Mouse (Mus musculus) kidney, adult 18-20 months (tissue): Measurements from ENCODE around the gene Rnf220.
A peak's percentile ranks its signal among the peaks of the same experiment; 100 is the strongest.
"Not testable (repeated sequence)": the region's sequence is repeated elsewhere in the genome, so short reads cannot be mapped to it uniquely, and the experiment has no call there.

Source experiments
- DNase-seq: peaks from one replicate; pipeline ENCODE4 v3.0.0; 2021

Rnf220 gene

DNA sequence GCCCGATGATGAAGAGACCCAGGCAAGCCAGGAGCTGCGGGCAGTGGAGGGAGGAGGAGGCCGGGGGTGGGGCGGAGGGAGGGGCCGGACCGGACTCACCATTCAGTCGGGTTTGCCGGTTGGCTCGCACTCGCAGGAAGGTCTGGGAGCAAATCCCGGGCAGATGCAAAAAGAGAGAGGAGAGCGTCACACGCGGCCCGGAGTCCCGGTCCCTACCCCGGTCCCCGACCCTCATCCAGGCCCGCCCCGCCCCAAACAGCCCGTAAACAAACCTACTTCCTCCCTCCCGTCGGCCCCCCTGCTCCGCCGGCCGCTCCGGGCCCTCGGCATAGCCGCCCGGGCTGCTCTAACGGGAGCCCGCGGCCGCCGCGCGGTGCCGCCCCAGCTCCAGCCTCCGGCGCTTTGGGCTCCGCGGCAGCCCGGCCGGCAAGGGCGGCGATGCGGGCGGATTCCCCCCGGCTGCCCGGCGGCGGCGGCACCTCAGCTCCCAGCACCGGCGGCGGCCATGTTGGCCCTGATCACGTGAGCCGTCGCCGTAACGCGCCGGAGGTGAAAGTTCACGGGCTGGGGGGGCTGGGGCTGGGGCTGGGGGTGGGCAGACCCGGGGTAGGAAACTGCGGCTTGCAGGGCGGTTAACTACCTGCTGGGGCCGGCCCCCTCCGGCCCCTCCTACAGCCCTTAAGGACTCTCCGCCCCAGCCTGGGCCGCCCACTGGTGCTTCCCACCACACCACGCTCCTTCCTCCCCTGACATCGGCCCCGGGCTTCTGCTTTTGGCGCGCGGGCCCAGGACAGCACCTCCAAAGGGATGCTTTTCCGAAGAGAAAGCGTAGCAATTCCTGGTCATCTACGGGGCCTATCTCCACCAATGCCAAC is 207.7 kb downstream of the Rnf220 start:
- DNase-seq, result peak; percentile 87

DNA sequence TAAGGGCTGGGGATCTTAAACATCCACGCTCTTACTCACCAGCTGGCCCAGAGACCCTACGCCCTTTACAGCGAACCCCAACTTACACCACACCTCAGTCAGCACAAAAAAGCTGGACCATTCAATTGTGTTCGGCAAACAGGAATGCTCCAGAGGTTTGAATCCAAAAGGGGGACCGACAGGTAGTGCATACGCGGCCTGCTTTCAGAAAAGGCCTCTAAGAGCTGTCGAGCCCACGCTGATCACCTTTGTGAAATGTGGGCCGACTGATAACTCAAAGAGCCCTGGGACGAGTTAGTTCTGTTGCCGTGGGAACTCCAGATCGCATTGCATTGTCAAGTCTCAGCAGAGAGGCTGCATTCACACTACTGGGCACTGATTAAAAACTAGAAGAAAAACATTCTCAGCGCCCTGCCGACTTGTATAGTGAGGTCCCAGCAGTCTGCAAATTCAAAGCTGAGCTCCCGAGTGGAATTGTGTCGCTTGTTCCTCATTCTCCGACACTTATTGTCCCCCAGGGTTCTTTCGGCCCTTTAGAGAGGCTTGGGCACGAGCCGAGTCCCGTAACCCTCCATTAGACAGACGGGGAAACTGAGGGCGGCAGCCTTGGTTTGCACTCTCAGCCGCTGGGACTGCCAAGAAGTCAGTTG is 208.4 kb downstream of the Rnf220 start:
- no peak for DNase-seq

DNA sequence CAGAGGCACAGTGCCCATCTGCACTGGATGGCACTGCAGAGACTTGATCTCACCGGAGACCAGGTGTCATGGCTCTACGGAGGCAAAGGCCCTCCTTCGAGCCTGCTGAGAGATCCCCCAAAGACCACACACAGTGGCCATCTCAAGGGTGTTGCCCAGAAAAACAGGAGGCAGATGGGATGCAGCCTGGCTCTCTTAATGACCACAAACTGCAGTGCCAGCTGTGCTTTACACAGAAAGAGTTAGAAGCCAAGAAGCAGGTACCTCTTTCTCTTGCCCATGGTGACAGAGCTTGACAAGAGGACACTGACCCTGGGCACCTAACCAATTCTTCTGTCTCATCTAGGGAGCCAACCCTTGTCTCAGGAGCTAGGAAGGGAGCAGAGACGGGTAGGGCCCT is 212.5 kb downstream of the Rnf220 start:
- DNase-seq, result no peak

DNA sequence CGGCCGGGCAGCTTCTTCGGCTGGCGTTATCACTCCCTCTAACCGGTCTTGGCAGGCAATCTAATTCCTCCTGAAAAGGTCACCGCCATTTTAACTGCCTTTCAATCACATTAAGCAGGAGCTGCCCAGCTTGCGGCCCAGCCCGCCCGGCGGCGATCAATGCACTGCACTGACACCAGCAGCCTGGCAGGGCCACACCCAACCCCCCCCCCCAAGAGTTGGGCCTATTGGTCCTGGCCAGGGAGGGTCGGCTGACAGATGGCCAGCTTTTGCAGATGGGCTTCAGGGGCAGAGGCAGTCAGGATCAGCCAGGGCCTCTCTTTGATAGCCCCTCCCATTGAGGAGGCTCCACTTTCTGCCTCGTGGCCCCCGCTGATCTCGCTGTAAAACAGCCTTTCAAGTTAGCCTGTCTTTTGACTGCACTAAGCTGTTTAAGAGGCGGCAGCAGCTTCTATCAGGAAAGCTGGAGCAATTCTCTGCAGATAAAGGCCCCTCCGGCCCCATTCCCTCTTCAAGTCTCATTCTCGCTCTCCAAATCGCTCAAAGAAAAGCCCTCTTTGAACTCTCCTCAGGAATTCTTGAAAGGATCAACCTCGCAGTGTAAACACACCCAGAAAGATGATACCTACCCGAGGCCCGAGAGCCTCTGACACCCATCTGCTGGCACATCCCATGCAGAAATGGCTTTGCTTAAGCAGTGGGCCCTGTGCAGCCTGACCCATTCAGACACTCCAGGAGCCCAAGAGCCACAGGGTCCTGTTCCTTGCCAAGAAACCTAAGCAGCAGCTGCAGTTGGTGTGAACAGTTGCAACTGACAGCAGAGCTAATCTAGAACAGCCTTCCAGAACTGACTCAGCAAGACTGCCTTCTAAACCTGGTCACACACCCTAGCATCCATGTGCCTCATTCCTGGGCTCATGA is 213.3 kb downstream of the Rnf220 start:
- no peak for DNase-seq

DNA sequence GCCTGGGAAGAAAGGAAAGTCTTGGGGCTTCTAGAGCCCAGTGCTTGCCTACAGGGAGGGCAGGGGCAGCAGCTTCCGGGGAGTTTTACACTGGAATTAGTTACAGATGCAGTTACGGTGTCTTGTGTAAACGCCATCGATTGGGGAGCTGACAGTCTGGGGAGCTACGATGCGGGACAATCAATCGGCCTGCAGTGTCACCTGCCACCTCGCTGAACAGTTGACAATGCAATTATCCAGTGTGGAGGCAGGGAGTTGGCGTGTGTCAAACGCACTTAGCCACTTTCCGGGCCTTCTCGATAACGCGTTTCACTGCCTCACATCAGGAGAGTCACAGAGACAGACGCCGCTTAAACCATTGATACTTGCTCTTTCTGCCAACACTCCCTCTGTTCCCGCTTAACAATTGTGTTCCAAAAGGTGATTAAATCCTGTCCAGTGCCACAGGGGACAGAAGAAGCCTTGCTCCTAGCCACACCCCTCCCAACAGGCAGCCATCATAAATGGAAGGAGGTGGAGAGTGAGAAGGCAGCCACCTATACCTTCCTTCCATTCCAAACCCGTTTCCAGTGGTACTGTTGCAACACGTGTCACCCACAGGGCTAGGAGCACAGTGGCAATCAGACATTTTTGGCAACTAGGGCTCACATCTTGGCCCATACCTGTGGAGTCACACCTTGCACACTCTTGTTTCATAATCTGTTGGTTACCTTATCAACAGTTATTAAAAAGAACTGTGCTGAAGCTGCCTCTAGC is 215.6 kb downstream of the Rnf220 start:
- no peak for DNase-seq

DNA sequence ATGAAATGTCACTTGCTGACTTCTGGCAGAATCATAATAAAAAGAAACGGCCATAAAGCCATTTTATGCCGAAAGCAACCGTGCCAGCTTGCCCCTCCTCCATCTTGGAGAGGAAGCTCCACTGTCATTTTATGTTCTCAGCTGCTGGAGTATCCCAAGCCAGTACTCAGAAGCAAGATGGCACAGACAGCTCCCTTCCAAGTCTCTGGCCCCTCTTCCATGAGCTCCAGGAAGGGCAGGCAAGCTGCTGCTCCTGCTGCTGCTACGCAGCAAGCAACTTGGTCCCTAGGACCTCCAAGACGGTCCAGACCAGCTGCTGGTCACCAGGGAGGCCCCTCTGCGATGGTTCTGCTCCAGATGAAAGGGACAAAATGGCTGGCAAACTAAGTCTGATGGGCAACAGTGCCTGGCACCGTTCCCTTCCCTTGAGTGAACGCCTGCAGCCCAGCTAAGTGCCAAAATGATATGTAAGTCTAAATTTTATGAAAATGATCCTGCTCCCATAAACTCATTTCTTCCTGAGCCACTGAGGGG is 216.4 kb downstream of the Rnf220 start:
- no peak for DNase-seq

DNA sequence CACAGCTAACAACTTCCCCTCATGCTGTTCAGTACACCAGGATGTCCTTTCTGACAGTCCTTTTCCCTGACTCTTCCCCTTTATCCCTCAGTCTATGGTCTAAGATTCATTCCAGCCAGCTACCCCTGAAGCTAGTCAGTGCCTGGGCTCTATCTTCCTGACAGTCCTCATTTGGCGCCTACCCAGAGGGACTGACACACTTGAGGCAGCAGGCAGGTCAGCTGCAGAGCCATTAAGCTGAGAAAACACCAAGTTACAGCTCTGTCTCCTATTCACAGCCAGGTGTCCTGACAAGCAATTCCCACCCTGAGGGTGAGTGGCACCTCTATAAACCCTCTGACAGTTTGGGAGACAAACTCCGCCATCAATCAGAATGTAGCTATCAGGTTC is 217.6 kb downstream of the Rnf220 start:
- DNase-seq, result no peak

DNA sequence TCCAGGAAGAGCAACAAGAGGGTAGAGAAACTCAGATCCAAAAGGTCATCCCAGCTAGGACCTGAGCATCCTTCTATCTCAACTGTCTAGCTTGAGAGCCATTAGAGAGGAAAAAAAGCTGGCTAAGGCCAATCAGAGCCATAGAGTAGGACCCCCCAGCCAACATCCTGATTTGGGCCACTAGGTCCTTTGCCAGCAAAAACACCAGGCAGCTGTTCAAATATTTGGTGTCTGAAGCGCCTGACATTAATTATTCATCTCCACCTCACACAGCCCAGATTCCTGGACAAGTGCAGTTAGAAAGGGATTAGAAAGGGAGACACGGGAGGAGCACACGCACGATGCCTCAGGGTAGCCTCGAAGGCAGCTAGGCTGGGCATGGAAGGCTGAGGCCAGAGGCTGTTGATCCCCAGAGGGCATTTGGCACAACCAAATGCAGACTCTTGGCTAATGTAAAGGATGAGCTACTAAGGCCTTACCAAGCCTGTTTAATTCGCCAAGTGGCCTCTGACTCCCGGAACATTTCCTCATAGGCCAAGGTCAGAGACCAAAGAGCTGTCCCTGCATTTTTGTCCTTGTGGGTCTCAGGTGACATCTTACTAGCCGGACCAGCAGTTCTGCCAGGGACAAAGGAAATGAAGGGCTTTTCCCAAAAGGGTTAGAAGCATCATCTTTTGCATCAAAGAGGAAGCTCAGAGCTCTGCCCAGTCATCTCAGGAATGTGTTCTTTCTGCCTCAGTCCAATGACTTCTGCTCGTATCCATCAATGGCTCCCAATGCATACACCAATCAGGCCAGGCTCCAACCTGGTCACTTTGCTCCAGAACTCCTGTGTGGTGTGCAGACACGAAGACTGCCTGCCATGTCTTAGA is 218.2 kb downstream of the Rnf220 start:
- no peak for DNase-seq

DNA sequence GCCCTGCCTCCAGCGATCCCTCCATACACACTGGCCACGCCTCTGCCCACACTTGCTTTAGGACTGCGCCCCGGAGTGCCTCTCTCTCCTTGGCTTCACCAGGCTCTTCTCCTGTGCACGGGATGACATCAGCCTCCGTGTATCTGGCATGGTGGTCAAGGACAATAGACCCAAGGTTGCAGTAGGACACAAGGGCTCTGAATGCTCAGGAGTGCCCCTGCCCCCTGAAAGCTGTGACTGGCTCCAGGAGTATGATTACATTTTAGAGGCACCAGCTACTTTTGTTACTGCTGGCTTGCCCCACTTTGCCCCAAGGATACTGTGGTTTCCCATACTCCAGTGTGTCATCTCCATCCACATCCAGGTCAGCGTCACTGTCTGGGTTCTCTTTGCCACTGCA is 219.2 kb downstream of the Rnf220 start:
- DNase-seq, result no peak

DNA sequence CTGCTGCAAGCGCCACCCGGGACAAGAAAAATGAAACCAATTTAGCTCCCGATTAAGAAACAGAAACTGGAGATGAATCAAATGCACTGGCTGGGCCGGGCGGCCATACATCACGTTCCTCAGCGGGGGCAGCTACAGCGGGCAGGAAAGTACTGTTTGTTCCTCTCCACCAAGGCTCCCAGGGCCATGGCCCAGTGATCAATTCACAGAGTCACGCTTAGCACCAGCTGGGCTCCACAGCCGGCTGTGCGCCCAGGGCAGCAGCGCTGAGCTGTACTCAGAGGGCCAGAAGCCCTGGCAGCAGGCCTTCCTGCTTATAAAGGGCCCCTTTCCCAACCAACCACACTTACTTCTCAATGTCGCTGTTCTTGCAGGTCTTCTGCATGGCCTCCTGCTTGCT is 219.8 kb downstream of the Rnf220 start:
- DNase-seq, result no peak

DNA sequence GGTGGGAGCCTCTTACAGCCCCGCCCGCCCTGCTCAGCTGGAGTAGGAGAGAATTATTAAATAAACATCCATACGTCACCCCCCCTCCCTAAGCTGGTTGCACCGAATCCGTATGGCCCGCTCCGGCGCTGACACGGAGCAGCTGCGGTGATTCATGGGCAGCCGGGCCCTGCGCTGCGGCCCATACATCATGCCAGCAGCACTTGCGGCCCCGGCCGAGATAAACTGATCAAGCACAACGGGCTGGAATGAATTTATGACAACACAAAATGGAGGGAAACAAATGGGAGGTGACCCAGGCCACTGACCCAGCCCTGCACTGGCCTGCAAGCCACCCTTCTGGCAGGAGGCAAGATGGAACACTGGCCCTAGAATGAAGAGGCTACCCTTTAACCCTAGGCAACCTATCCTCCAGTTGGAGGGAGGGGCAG is 220.6 kb downstream of the Rnf220 start:
- no peak for DNase-seq

DNA sequence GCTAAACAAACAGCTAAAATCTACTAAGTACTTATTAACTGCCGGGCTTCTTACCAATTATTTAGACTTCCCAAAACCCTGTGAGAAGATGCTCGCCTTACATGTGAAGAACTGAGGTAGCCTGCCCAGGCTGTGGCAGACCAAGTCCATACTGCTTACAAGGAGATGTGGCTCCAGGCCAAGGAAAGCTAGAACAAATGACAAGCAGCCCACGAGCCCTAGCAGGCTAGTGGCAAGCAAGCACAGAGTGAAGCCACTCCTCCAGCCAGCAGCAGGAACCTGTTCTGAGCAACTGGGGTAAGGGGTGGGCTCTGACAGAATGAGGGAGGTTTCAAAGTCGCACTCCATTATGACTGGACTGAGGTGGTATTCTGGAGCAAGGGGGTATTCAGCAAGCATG is 222.1 kb downstream of the Rnf220 start:
- no peak for DNase-seq

DNA sequence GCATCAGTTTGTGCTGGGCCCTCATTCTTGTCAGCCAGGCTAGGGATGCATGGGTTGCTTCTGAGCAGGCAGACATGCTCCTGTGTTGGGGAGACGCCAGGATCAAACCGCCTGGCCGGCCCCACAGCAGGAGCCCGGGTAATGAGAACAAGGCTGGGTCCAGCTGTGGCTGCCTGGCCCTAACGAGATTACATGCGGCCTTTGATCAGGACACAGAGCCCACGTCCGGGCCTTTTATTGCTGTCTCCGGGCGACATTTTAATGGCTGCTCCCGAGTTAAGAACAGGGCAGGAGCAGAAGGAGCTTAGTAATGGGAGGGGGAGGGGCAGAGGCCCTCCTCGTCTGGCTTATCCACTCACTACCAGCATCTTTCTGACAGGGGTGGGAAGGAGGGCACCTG is 224.4 kb downstream of the Rnf220 start:
- no peak for DNase-seq

DNA sequence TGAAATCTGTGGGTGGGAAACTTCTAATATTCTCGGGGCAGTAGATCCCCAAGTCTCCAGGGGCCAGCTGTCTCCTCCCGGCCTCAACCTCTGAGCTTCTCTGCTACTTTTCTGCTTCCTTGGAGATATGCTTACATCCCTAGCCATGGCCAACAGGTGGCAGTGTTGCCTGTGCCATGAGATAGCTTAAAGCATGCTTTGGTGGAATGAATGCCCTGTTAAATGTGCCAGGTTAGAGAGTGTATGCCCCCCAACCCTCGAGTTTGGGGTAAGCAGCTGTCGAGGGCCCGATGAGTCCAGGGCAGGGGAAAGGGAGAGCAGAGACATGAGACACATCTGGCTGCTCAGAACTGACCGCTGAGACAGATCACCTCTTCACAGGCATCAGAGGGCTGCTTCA is 226.6 kb downstream of the Rnf220 start:
- peak; percentile 82 for DNase-seq

DNA sequence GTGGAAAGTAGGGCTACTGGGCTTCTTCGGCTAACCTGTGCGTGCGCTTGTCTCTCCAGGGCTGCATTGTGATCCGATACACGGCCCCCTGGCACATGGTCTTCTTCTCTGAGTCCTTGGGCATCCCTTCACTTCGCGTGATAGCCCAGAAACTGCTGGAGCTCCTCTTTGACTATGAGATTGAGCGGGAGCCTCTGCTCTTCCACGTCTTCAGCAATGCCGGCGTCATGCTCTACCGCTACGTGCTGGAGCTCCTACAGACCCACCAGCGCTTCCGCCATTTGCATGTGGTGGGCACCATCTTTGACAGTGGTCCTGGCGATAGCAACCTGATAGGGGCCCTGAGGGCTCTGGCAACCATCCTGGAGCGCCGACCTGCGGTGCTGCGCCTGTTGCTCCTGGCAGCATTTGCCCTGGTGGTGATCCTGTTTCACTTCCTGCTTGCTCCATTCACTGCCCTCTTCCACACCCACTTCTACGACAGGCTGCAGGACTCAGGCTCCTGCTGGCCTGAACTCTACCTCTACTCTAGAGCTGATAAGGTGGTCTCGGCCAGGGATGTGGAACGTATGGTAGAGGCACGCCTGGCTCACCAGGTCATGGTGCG is 228.9 kb downstream of the Rnf220 start:
- no peak for DNase-seq

DNA sequence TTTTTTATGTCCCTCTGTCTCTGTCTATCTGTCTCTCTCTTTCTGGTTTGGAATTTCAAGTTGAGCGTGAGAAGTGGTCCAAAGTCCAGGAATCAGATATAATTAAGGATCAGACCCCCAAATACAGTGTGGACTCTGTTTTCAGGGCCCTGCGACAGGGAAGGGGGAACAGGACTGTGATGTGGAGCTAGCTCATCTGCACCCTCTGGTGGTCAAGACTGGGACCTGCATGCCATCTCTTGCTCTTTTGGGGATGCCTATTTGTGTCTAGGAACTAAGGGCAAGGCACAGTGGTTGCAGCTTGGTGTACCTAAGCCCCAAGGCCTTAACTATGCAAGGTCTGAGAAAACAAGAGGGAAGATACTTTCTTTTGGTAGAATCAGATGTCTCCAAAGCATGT is 229.6 kb downstream of the Rnf220 start:
- peak; percentile 83 for DNase-seq

DNA sequence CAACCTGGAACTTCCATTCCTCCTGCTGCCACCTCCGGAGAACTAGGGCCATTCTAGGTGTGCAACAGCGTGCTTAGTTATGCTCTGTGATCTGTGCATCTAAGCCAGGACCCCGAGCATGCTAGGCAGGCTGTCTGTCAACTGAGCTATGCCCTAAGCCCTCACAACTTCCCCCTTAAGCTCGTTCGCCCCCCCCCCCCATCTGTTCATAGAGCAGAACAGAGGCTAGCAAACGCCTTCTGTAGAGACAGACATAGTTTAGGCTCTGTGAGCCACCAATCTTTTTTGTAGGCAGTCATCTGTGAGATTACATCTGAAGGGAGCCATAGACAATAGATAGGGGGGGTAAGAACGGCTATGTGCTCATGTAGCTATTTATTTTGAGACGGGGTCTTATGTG is 233.9 kb downstream of the Rnf220 start:
- DNase-seq, result no peak

DNA sequence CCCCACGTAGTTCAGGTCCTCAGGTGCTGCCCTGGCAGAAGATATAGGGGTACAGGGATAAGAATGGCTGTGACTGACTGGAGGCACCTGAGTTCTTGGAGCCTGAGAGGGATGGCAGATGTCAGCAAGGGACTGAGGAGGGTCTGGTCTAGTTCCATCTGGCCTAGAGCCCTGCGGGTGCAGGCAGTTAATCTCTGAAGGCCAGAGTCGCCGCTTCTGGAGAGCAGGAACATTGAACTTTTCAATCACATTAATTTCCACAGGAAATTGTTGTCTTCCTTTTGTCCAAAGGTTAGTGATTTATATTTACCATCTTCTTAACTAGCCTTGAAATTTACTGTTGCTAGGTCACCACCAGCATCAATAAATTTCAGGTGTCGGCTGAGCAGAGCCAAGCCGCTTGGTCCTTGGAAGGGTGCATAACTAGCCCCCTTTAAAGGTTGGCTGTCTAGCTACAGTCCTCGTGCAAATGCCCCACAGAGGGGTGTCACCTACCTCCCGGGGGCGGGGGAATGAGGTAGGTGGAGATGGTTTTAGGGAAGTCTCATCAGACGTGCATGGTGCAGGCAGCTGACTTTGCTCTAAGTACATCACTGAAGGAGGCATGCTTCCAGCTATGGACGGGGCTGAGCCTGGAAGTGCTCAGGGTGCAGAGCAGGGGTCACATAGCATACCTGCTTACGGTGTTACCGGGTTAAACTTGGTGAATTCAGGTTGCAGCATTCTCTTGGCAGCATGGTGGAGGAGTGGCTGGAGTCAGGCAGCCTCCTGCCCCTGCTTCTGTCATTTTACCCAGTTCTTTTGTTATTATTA is 234.5 kb downstream of the Rnf220 start:
- no peak for DNase-seq

DNA sequence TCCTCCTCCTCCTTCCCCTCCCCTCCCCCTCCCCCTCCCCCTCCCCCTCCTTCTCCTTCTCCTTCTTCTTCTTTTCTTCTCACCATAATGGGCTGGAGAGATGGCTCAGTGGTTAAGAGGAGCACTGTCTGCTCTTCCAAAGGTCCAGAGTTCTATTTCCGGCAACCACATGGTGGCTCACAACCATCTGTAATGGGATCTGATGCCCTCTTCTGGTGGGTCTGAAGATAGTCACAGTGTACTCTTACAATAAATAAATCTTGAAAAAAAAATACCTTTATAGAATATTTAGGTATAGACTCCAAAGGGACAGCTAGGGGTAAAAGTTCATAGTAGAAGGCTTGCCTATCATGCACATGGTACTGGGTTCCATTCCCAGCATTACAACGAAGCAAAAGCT is 235.6 kb downstream of the Rnf220 start:
- no peak for DNase-seq

DNA sequence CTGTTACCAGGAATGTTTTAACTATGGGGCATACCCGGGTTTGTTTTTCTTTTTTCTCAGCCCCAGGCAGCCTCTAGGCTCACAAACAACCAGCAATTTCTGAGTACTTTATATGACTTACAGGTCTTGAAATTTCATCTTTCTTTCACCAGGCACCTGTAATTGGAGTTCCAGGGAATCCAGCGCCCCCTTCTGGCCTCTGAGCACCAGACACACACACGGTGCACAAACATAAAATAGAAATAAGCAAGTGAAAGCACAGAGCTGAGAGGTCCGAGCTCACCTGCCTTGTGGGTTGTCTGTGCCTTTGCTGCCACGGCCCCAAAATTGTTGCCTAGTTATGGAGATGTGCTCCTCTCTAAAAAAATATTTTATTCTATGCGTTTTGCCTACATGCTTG is 236.9 kb downstream of the Rnf220 start:
- not testable (repeated sequence) for DNase-seq
